ENCODE assay signal across 23 mouse cellular contexts in the genomic region with DNA sequence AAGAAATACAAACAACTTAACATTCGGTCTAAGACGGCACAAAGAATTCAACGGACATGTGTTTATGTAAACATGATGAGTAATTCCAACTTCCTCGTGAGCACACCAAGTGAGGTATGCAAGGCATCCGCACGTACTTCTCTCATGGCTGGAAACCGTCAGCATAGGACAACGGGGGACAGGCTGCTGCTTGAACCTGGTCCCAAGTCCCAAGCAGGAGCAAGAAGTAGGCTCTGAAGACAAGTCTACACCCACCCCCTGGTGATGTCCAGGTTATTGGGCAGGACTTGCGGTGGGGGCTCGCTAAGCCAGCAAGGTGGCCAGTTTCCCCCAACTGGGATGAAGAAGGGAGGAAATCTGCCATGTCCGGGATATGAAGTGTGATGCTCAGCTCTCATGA.
"Had no signal": no experiment of that assay in that cellular context is flagged by ENCODE, and none has a peak within 500 bp of the region (broad histone marks: within the 10 kb centered on the region; RNA-seq: fewer than 3 reads in every experiment).

No protein-coding gene starts in this region.

- H3K4me2 ChIP-seq: limb, embryonic 12.5 days; limb, embryonic 15.5 days; liver, embryonic 11.5 days; lung, embryonic 15.5 days; midbrain, embryonic 12.5 days; midbrain, embryonic 15.5 days; neural tube, embryonic 12.5 days; neural tube, embryonic 15.5 days had no signal

- H3K36me3 ChIP-seq: limb, embryonic 12.5 days; limb, embryonic 15.5 days; lung, embryonic 15.5 days; midbrain, embryonic 12.5 days; midbrain, embryonic 15.5 days; neural tube, embryonic 12.5 days; neural tube, embryonic 15.5 days had no signal

- H3K27me3 ChIP-seq: limb, embryonic 15.5 days; lung, embryonic 15.5 days; midbrain, embryonic 12.5 days; midbrain, embryonic 15.5 days; neural tube, embryonic 12.5 days; neural tube, embryonic 15.5 days had no signal

- H3K27ac ChIP-seq: limb, embryonic 12.5 days; limb, embryonic 15.5 days; liver, embryonic 14.5 days; lung, embryonic 15.5 days; macrophage; midbrain, embryonic 12.5 days; midbrain, embryonic 15.5 days; neural tube, embryonic 12.5 days; neural tube, embryonic 15.5 days; stomach, postnatal 0 days had no signal

- H3K4me1 ChIP-seq: midbrain, embryonic 12.5 days; neural tube, embryonic 12.5 days had no signal

- ATAC-seq: liver, postnatal 0 days; midbrain, embryonic 15.5 days had no signal

- H3K9ac ChIP-seq: limb, embryonic 12.5 days; limb, embryonic 15.5 days; liver, embryonic 14.5 days; liver, postnatal 0 days; lung, embryonic 15.5 days; midbrain, embryonic 12.5 days; midbrain, embryonic 15.5 days; neural tube, embryonic 12.5 days; neural tube, embryonic 15.5 days had no signal

- H3K9me3 ChIP-seq: limb, embryonic 12.5 days; limb, embryonic 15.5 days; lung, embryonic 15.5 days; midbrain, embryonic 12.5 days; midbrain, embryonic 15.5 days; neural tube, embryonic 12.5 days; neural tube, embryonic 15.5 days had no signal

- H3K4me3 ChIP-seq: limb, embryonic 12.5 days; limb, embryonic 15.5 days; lung, embryonic 15.5 days; midbrain, embryonic 12.5 days; midbrain, embryonic 15.5 days; neural tube, embryonic 12.5 days; neural tube, embryonic 15.5 days had no signal

- DNase-seq: kidney, adult 18-20 months; kidney, postnatal 10 days; kidney, postnatal 36 days; layer of hippocampus, postnatal 36 days; left cerebral cortex, postnatal 4 days; liver, postnatal 0 days; right cerebral cortex, adult 18-20 months; right cerebral cortex, postnatal 14 days; right cerebral cortex, postnatal 4 days; thymus, adult 2 months; thymus, postnatal 14 days; thymus, postnatal 4 days had no signal
